Mouse (Mus musculus): Measurements from ENCODE around the gene Gm2663. TPM values are rescaled to one million over a fixed set of nuclear protein-coding genes. Genes with fewer than 3 reads are reported as not detected.
"Not testable (repeated sequence)": the region's sequence is repeated elsewhere in the genome, so short reads cannot be mapped to it uniquely, and the experiment has no call there.

The Gm2663 gene
- polyA plus RNA-seq, 1 experiment from 2014 or later: 0.55 TPM

DNA sequence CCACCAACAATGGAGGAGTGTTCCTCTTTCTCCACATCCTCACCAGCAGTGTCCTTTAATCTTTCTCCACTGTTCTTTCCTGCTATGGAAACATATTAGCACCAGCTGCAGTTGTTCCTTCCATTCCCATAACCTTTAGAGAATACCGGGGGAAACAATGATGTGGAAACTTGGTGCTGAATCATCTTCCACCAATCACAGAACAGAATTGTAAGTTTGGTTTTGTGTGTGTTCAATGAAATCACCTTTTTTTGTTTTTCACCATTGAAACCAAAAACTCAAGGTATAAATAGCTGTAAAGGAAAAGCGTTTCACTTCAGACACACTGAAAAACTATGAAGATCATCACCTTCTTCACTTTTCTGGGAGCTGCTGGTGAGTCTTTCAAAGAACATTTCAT, 34.8 kb downstream of the Gm2663 start, which contains the start of gene 1810009J06Rik:
Gene 1810009J06Rik (plus strand): TSS at position 301 of the 400 bp plus-strand sequence.
- H3K4me3 ChIP-seq (ENCODE audit: control insufficient read depth in 1 of 2, insufficient read depth in 1 of 2, low read depth in 1 of 2, low read length in 2 of 2); H3K27ac ChIP-seq (replicated peaks in 1 of 2; ENCODE audit: control insufficient read depth in 1 of 2, insufficient read depth in 1 of 2, low read depth in 2 of 2, low read length in 2 of 2); H3K4me1 ChIP-seq (ENCODE audit: control insufficient read depth in 2 of 2, insufficient read depth in 2 of 2, low read length in 2 of 2); H3K9me3 ChIP-seq (ENCODE audit: control insufficient read depth, low read length); H3K36me3 ChIP-seq (ENCODE audit: control insufficient read depth, insufficient read depth, low read length); ATAC-seq (ENCODE audit: insufficient number of reproducible peaks, insufficient read depth, low FRiP score, low read depth); H3K9ac ChIP-seq (ENCODE audit: low read length); H3K27me3 ChIP-seq (ENCODE audit: control insufficient read depth, insufficient read depth, low read length); H3K4me2 ChIP-seq (ENCODE audit: low read length): not testable (repeated sequence)
- WGBS: 83% methylated on average over 2 of the region's 2 CpGs

DNA sequence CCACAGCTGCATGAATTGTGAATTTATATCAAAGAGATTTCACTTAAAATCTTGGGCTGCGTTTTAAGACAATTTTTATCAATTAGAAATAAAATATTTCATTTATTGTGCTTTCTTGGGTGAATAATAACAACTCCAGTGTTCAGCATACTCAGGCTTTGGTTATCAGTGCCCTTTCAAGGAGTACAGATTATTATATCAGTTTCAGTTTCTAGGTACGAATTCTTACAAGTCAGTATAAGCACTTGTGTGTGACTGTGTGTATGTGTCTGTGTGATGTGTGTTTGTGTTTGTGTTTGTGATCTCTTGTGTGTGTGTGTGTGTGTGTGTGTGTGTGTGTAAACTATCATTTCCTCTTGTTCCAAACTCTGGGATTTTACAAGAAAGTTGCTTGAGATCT, 45.6 kb downstream of the Gm2663 start:
- no peaks in the 10 kb centered on the region for H3K36me3 ChIP-seq (ENCODE audit: control insufficient read depth, insufficient read depth, low read length)
- H3K4me2 ChIP-seq (ENCODE audit: low read length): no peak overlapping the region
- H3K4me3 ChIP-seq (ENCODE audit: control insufficient read depth in 1 of 2, insufficient read depth in 1 of 2, low read depth in 1 of 2, low read length in 2 of 2): no peak overlapping the region
- WGBS: 41% methylated on average over 2 of the region's 2 CpGs
- H3K9ac ChIP-seq (ENCODE audit: low read length): no peak overlapping the region
- no peaks in the 10 kb centered on the region for H3K27me3 ChIP-seq (ENCODE audit: control insufficient read depth, insufficient read depth, low read length)
- 0 out of 2 replicates have a peak, but pooled peaks cover 2% of the 10 kb centered on the region for H3K9me3 ChIP-seq (ENCODE audit: control insufficient read depth, low read length)
- no peaks in the 10 kb centered on the region for H3K4me1 ChIP-seq (ENCODE audit: control insufficient read depth in 2 of 2, insufficient read depth in 2 of 2, low read length in 2 of 2)
- no peak for ATAC-seq (ENCODE audit: insufficient number of reproducible peaks, insufficient read depth, low FRiP score, low read depth)
- H3K27ac ChIP-seq (replicated peaks in 1 of 2; ENCODE audit: control insufficient read depth in 1 of 2, insufficient read depth in 1 of 2, low read depth in 2 of 2, low read length in 2 of 2): no peak overlapping the region

DNA sequence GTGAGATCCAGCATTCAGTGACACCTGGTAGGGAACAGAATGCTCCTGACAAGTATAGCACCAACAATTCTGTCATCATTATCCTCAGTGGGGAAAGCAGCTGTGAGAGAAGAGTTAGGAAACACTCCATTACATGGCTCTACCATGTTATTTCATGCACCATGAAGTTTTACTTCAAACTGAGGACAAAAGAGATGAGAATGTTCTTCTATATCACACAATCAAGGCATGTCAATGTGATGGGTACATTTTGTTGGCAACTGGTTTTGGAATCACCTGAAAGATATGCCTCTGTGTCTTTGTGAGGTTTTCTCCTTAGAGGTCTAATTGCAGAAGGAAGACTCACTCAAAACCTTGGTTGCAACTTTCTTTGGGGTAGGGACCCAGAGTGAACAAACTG, 47.5 kb downstream of the Gm2663 start, which contains the start of gene Gm4744:
Gene Gm4744 (minus strand): TSS at position 101 of the 400 bp plus-strand sequence.
- Histone ChIP-seq H3K9ac (ENCODE audit: low read length) (no peak within 1 kb of the TSS), H3K4me1 (ENCODE audit: control insufficient read depth in 2 of 2, insufficient read depth in 2 of 2, low read length in 2 of 2) (no peaks in the 10 kb centered on the region), H3K4me2 (ENCODE audit: low read length) (no peak within 1 kb of the TSS), H3K27ac (replicated peaks in 1 of 2; ENCODE audit: control insufficient read depth in 1 of 2, insufficient read depth in 1 of 2, low read depth in 2 of 2, low read length in 2 of 2) (no peak within 1 kb of the TSS), H3K36me3 (ENCODE audit: control insufficient read depth, insufficient read depth, low read length) (no peaks in the 10 kb centered on the region), H3K27me3 (ENCODE audit: control insufficient read depth, insufficient read depth, low read length) (no peaks in the 10 kb centered on the region), H3K4me3 (ENCODE audit: control insufficient read depth in 1 of 2, insufficient read depth in 1 of 2, low read depth in 1 of 2, low read length in 2 of 2) (no peak within 1 kb of the TSS), H3K9me3 (ENCODE audit: control insufficient read depth, low read length) (no peaks in the 10 kb centered on the region)
- ATAC-seq (ENCODE audit: insufficient number of reproducible peaks, insufficient read depth, low FRiP score, low read depth): no peak

Other genes with a start within 250 kb of the Gm2663 start
- gene Moxd2, start 112.0 kb downstream of the Gm2663 start, polyA plus RNA-seq (2014; fragmentation: Nextera tagmentation; extraction: Ambion mirVana): not detected in 2 replicates
- gene Prss58, start 99.1 kb downstream of the Gm2663 start, polyA plus RNA-seq (2014; fragmentation: Nextera tagmentation; extraction: Ambion mirVana): not detected in 2 replicates
- gene 1700074P13Rik, start 58.9 kb downstream of the Gm2663 start, polyA plus RNA-seq (2014; fragmentation: Nextera tagmentation; extraction: Ambion mirVana): not detected in 2 replicates
- not detected in 2 replicates for gene Gm4744, start 47.6 kb downstream of the Gm2663 start, polyA plus RNA-seq (2014; fragmentation: Nextera tagmentation; extraction: Ambion mirVana)
- gene 1810009J06Rik, start 34.7 kb downstream of the Gm2663 start, polyA plus RNA-seq (2014; fragmentation: Nextera tagmentation; extraction: Ambion mirVana): 0.23 and 0.47 TPM in 2 replicates
- not detected in 2 replicates for gene 2210010C04Rik, start 36.0 kb upstream of the Gm2663 start, polyA plus RNA-seq (2014; fragmentation: Nextera tagmentation; extraction: Ambion mirVana)

Measured in heart, embryonic 14.5 days (tissue).